ENCODE assay signal across 27 mouse cellular contexts in genomic region chr1:133379986-133380320, GRCm38 (mm10). TPM values are rescaled to one million over a fixed set of nuclear protein-coding genes. Genes with fewer than 3 reads are reported as not detected.
DNase-seq lines count a peak whose midpoint lies in the region; ATAC-seq and TF ChIP-seq lines count a peak whose summit lies in the region.
"Had no signal": no experiment of that assay in that cellular context is flagged by ENCODE, and none has a peak within 500 bp of the region (broad histone marks: within the 10 kb centered on the region; RNA-seq: fewer than 3 reads in every experiment).

No protein-coding gene starts in this region.

- no peak overlapping the region for H3K9ac ChIP-seq in hindbrain, postnatal 0 days (replicated peaks; ENCODE audit: low read length)
- H3K9ac ChIP-seq in hindbrain, embryonic 11.5 days (ENCODE audit: low read depth, low read length), result no peak overlapping the region
- no peak overlapping the region for H3K9ac ChIP-seq in liver, adult 2 months (ENCODE audit: low read depth, low read length)
- H3K9ac ChIP-seq in liver, embryonic 12.5 days, result no peak overlapping the region
- H3K9ac ChIP-seq: embryonic facial prominence, embryonic 13.5 days; forebrain, embryonic 15.5 days; hindbrain, embryonic 14.5 days had no signal

- H3K27ac ChIP-seq in gastrocnemius, adult 2 months, result 0 out of 2 replicates have a peak overlapping the region, but pooled peaks have one; percentile 13
- H3K27ac ChIP-seq in hindbrain, postnatal 0 days, result peak overlapping the region; percentile 8; the same call in 1 of the 2 replicates
- no peak overlapping the region for H3K27ac ChIP-seq in hindbrain, embryonic 11.5 days (ENCODE audit: low read depth, low read length)
- H3K27ac ChIP-seq in liver, adult 2 months (replicated peaks; ENCODE audit: insufficient read depth, low read depth, low read length), result peak overlapping the region; percentile 50
- no peak overlapping the region for H3K27ac ChIP-seq in liver, embryonic 12.5 days
- peak overlapping the region; percentile 69 for H3K27ac ChIP-seq in testis, adult 2 months (ENCODE audit: control insufficient read depth, insufficient read depth, low read depth, low read length)
- H3K27ac ChIP-seq: embryonic facial prominence, embryonic 13.5 days; forebrain, embryonic 15.5 days; hindbrain, embryonic 14.5 days had no signal

- TF ChIP-seq POLR2A in liver, adult 2 months (IDR thresholded peaks at IDR 0.05; ENCODE audit: extremely low read depth, insufficient read depth, low read length), result no peak
- no peak for TF ChIP-seq POLR2A in testis, adult 2 months (IDR thresholded peaks at IDR 0.05; ENCODE audit: control insufficient read depth, low read depth, low read length)

- intact Hi-C loops in gastrocnemius, adult 2 months (cut with DNase I), result loop anchor here (5.0 kb wide), 1 partner anchor 337 kb away; no protein-coding TSS in a partner anchor

- H3K4me3 ChIP-seq in gastrocnemius, adult 2 months, result no peak overlapping the region
- H3K4me3 ChIP-seq in hindbrain, postnatal 0 days (ENCODE audit: low read length), result no peak overlapping the region
- H3K4me3 ChIP-seq in hindbrain, embryonic 11.5 days (ENCODE audit: low read depth, low read length), result no peak overlapping the region
- H3K4me3 ChIP-seq in liver, adult 2 months (ENCODE audit: insufficient read depth, low read depth, low read length), result no peak overlapping the region
- H3K4me3 ChIP-seq in liver, embryonic 12.5 days, result no peak overlapping the region
- no peak overlapping the region for H3K4me3 ChIP-seq in testis, adult 2 months (ENCODE audit: control insufficient read depth, low read depth, low read length)
- H3K4me3 ChIP-seq: embryonic facial prominence, embryonic 13.5 days; forebrain, embryonic 15.5 days had no signal

- H3K4me2 ChIP-seq in hindbrain, postnatal 0 days (ENCODE audit: low read depth, low read length), result no peak overlapping the region
- no peak overlapping the region for H3K4me2 ChIP-seq in hindbrain, embryonic 11.5 days (replicated peaks; ENCODE audit: low read depth, low read length)
- no peak overlapping the region for H3K4me2 ChIP-seq in liver, embryonic 12.5 days
- H3K4me2 ChIP-seq: embryonic facial prominence, embryonic 13.5 days; forebrain, embryonic 15.5 days; hindbrain, embryonic 14.5 days; liver, embryonic 11.5 days had no signal

- DNase-seq in gastrocnemius, adult 2 months, result no peak
- DNase-seq in gastrocnemius, postnatal 4 days (ENCODE audit: low spot score in 2 of 2), result no peak
- DNase-seq in hindbrain, postnatal 0 days (ENCODE audit: low spot score), result no peak
- no peak for DNase-seq in hindbrain, embryonic 11.5 days (ENCODE audit: low spot score)
- DNase-seq in liver, adult 2 months (ENCODE audit: extremely low read depth, low read depth, low spot score), result no peak
- DNase-seq in testis, postnatal 14 days (ENCODE audit: low spot score), result no peak
- DNase-seq: cerebellum, adult 2 months; layer of hippocampus, postnatal 36 days; lung, adult 18-20 months had no signal

- 0 out of 2 replicates have a peak, but pooled peaks cover 9% of the 10 kb centered on the region for H3K4me1 ChIP-seq in hindbrain, postnatal 0 days (ENCODE audit: insufficient read depth, low read length)
- H3K4me1 ChIP-seq in hindbrain, embryonic 11.5 days (replicated peaks; ENCODE audit: control insufficient read depth, insufficient read depth, low read length), result peaks cover 5% of the 10 kb centered on the region; the same call in 1 of the 2 replicates
- H3K4me1 ChIP-seq in liver, adult 2 months (ENCODE audit: control insufficient read depth, insufficient read depth, low read length), result peaks cover 37% of the 10 kb centered on the region
- 0 out of 2 replicates have a peak, but pooled peaks cover 11% of the 10 kb centered on the region for H3K4me1 ChIP-seq in liver, embryonic 12.5 days
- H3K4me1 ChIP-seq in testis, adult 2 months (ENCODE audit: control insufficient read depth, insufficient read depth, low read length), result peaks cover 19% of the 10 kb centered on the region

- H3K27me3 ChIP-seq in hindbrain, postnatal 0 days (ENCODE audit: insufficient read depth, low read length), result no peaks in the 10 kb centered on the region
- no peaks in the 10 kb centered on the region for H3K27me3 ChIP-seq in hindbrain, embryonic 11.5 days (ENCODE audit: control insufficient read depth, insufficient read depth, low read length)
- H3K27me3 ChIP-seq in liver, adult 2 months (ENCODE audit: control insufficient read depth, insufficient read depth, low read length), result no peaks in the 10 kb centered on the region
- no peaks in the 10 kb centered on the region for H3K27me3 ChIP-seq in liver, embryonic 12.5 days (replicated peaks)
- H3K27me3 ChIP-seq in testis, adult 2 months (ENCODE audit: control insufficient read depth, insufficient read depth, low read length), result no peaks in the 10 kb centered on the region
- H3K27me3 ChIP-seq: embryonic facial prominence, embryonic 13.5 days; forebrain, embryonic 15.5 days had no signal

- TF ChIP-seq CTCF in gastrocnemius, adult 2 months (IDR thresholded peaks at IDR 0.05), result no peak
- TF ChIP-seq CTCF in hindbrain, postnatal 0 days (IDR thresholded peaks at IDR 0.05; ENCODE audit: low read depth), result no peak
- TF ChIP-seq CTCF in liver, adult 2 months (IDR thresholded peaks at IDR 0.05; ENCODE audit: low read depth, low read length), result no peak
- no peak for TF ChIP-seq CTCF in testis, adult 2 months (IDR thresholded peaks at IDR 0.05; ENCODE audit: control insufficient read depth, insufficient read depth, insufficient replicate concordance, low read depth, low read length)

- H3K9me3 ChIP-seq in hindbrain, postnatal 0 days (ENCODE audit: low read length), result no peaks in the 10 kb centered on the region
- H3K9me3 ChIP-seq in hindbrain, embryonic 11.5 days (ENCODE audit: control insufficient read depth, low read length), result no peaks in the 10 kb centered on the region
- H3K9me3 ChIP-seq in liver, embryonic 12.5 days (replicated peaks), result no peaks in the 10 kb centered on the region
- H3K9me3 ChIP-seq: embryonic facial prominence, embryonic 13.5 days; forebrain, embryonic 15.5 days had no signal

- no peaks in the 10 kb centered on the region for H3K36me3 ChIP-seq in hindbrain, postnatal 0 days (ENCODE audit: insufficient read depth, low read length)
- no peaks in the 10 kb centered on the region for H3K36me3 ChIP-seq in hindbrain, embryonic 11.5 days (ENCODE audit: control insufficient read depth, insufficient read depth, low read length)
- H3K36me3 ChIP-seq in liver, adult 2 months (ENCODE audit: control insufficient read depth, insufficient read depth, low read length), result peaks cover 16% of the 10 kb centered on the region
- peaks cover 4% of the 10 kb centered on the region; the same call in 1 of the 2 replicates for H3K36me3 ChIP-seq in liver, embryonic 12.5 days
- H3K36me3 ChIP-seq in testis, adult 2 months (ENCODE audit: control insufficient read depth, insufficient read depth, low read length), result no peaks in the 10 kb centered on the region
- H3K36me3 ChIP-seq: forebrain, embryonic 15.5 days had no signal

- no peak for ATAC-seq in hindbrain, postnatal 0 days
- ATAC-seq in hindbrain, embryonic 11.5 days (ENCODE audit: low FRiP score), result no peak
- no peak for ATAC-seq in liver, embryonic 12.5 days
- ATAC-seq: CD4-positive, CD25-positive, alpha-beta regulatory T cell, adult 4 months had no signal

- H3K79me2 ChIP-seq in liver, adult 2 months (ENCODE audit: control insufficient read depth, insufficient read depth, low read length), result no peaks in the 10 kb centered on the region

- 65% methylated on average over 3 of the region's 3 CpGs for WGBS in hindbrain, postnatal 0 days
- 75% methylated on average over 3 of the region's 3 CpGs for WGBS in hindbrain, embryonic 11.5 days
- WGBS in liver, adult 2 months, result 85% methylated on average over 3 of the region's 3 CpGs
- WGBS in liver, embryonic 12.5 days (ENCODE audit: insufficient replicate concordance), result 66% methylated on average over 3 of the region's 3 CpGs

RNA-seq across cellular contexts. Expression of gene Etnk2, which starts 16.6 kb away (rescaled TPM):
- total RNA-seq in gastrocnemius, adult 2 months (2021), result under 1 TPM; 0.10 to 0.20 TPM
- total RNA-seq in gastrocnemius, postnatal 4 days (2021), result under 1 TPM; 0.42 to 0.60 TPM
- total RNA-seq in hindbrain, postnatal 0 days (2014; rRNA removed), result 36.7 and 49.7 TPM in 2 replicates
- 27.4 and 29.6 TPM in 2 replicates for polyA plus RNA-seq in hindbrain, postnatal 0 days (2015; fragmentation: Nextera tagmentation; extraction: Ambion mirVana)
- polyA plus RNA-seq in hindbrain, embryonic 11.5 days (2014; fragmentation: Nextera tagmentation; extraction: Ambion mirVana), result 2.9 and 3.1 TPM in 2 replicates
- 361 and 389 TPM in 2 replicates for total RNA-seq in liver, adult 2 months (2014; rRNA removed)
- 249 and 278 TPM in 2 replicates for polyA plus RNA-seq in liver, adult 2 months (2012; rRNA removed)
- 4.0 and 4.1 TPM in 2 replicates for polyA plus RNA-seq in liver, embryonic 12.5 days (2016; fragmentation: Nextera tagmentation; extraction: Ambion mirVana)
- polyA plus RNA-seq in testis, adult 2 months (2012; rRNA removed), result 32.1 and 33.7 TPM in 2 replicates
- total RNA-seq: megakaryocyte, adult 5-6 weeks had no signal
- polyA plus RNA-seq: CD4-positive, CD25-positive, alpha-beta regulatory T cell, adult 4 months had no signal

RNA-seq across cellular contexts. Expression of gene Ren1, which starts 29.6 kb away (rescaled TPM):
- under 1 TPM in 1 of 2 experiments, not detected in 1; 0.15 TPM for total RNA-seq in gastrocnemius, adult 2 months (2021)
- not detected for total RNA-seq in gastrocnemius, postnatal 4 days (2021)
- total RNA-seq in hindbrain, postnatal 0 days (2014; rRNA removed), result 0.58 and 1.1 TPM in 2 replicates
- polyA plus RNA-seq in hindbrain, postnatal 0 days (2015; fragmentation: Nextera tagmentation; extraction: Ambion mirVana), result 1.6 and 1.7 TPM in 2 replicates
- 0.70 and 1.2 TPM in 2 replicates for polyA plus RNA-seq in hindbrain, embryonic 11.5 days (2014; fragmentation: Nextera tagmentation; extraction: Ambion mirVana)
- total RNA-seq in liver, adult 2 months (2014; rRNA removed), result not detected in 2 replicates
- polyA plus RNA-seq in liver, adult 2 months (2012; rRNA removed), result 0.18 and 7.6 TPM in 2 replicates
- 0.29 and 0.39 TPM in 2 replicates for polyA plus RNA-seq in liver, embryonic 12.5 days (2016; fragmentation: Nextera tagmentation; extraction: Ambion mirVana)
- polyA plus RNA-seq in testis, adult 2 months (2012; rRNA removed), result 0.90 and 2.6 TPM in 2 replicates
- total RNA-seq: gastrocnemius, postnatal 10 days; heart, adult 18-20 months; layer of hippocampus, adult 8-10 months; layer of hippocampus, postnatal 36 days; left cerebral cortex, postnatal 10 days; megakaryocyte, adult 5-6 weeks had no signal
- polyA plus RNA-seq: CD4-positive, CD25-positive, alpha-beta regulatory T cell, adult 4 months; forebrain, embryonic 15.5 days; limb, embryonic 11.5 days had no signal

RNA-seq across cellular contexts. Expression of gene Sox13, which starts 44.2 kb away (rescaled TPM):
- 10 to 100 TPM in 1 of 2 experiments, 1 to 10 TPM in 1; 8.9 to 12.4 TPM for total RNA-seq in gastrocnemius, adult 2 months (2021)
- 10 to 100 TPM; 18.1 to 19.3 TPM for total RNA-seq in gastrocnemius, postnatal 4 days (2021)
- 13.1 and 16.8 TPM in 2 replicates for total RNA-seq in hindbrain, postnatal 0 days (2014; rRNA removed)
- polyA plus RNA-seq in hindbrain, postnatal 0 days (2015; fragmentation: Nextera tagmentation; extraction: Ambion mirVana), result 2.9 and 3.3 TPM in 2 replicates
- polyA plus RNA-seq in hindbrain, embryonic 11.5 days (2014; fragmentation: Nextera tagmentation; extraction: Ambion mirVana), result 12.5 and 15.9 TPM in 2 replicates
- total RNA-seq in liver, adult 2 months (2014; rRNA removed), result 2.0 and 2.2 TPM in 2 replicates
- 5.6 and 10.2 TPM in 2 replicates for polyA plus RNA-seq in liver, adult 2 months (2012; rRNA removed)
- 3.4 and 3.7 TPM in 2 replicates for polyA plus RNA-seq in liver, embryonic 12.5 days (2016; fragmentation: Nextera tagmentation; extraction: Ambion mirVana)
- 5.7 and 5.9 TPM in 2 replicates for polyA plus RNA-seq in testis, adult 2 months (2012; rRNA removed)
- polyA plus RNA-seq: CD4-positive, CD25-positive, alpha-beta regulatory T cell, adult 4 months had no signal

RNA-seq across cellular contexts. Expression of gene Kiss1, which starts 58.3 kb away (rescaled TPM):
- not detected for total RNA-seq in gastrocnemius, adult 2 months (2021)
- not detected for total RNA-seq in gastrocnemius, postnatal 4 days (2021)
- total RNA-seq in hindbrain, postnatal 0 days (2014; rRNA removed), result not detected in 2 replicates
- 1.4 TPM in 1 of 2 replicates, not detected in the other for polyA plus RNA-seq in hindbrain, postnatal 0 days (2015; fragmentation: Nextera tagmentation; extraction: Ambion mirVana)
- not detected in 2 replicates for polyA plus RNA-seq in hindbrain, embryonic 11.5 days (2014; fragmentation: Nextera tagmentation; extraction: Ambion mirVana)
- total RNA-seq in liver, adult 2 months (2014; rRNA removed), result not detected in 2 replicates
- polyA plus RNA-seq in liver, adult 2 months (2012; rRNA removed), result not detected in 2 replicates
- polyA plus RNA-seq in liver, embryonic 12.5 days (2016; fragmentation: Nextera tagmentation; extraction: Ambion mirVana), result not detected in 2 replicates
- polyA plus RNA-seq in testis, adult 2 months (2012; rRNA removed), result 0.44 TPM in 1 of 2 replicates, not detected in the other
- total RNA-seq: adrenal gland, postnatal 14 days; gastrocnemius, postnatal 10 days; heart, adult 18-20 months; layer of hippocampus, adult 8-10 months; layer of hippocampus, postnatal 36 days; left cerebral cortex, postnatal 10 days; megakaryocyte, adult 5-6 weeks had no signal
- polyA plus RNA-seq: CD4-positive, CD25-positive, alpha-beta regulatory T cell, adult 4 months; cerebellum, adult 2 months; embryonic facial prominence, embryonic 13.5 days; forebrain, embryonic 15.5 days; heart, postnatal 0 days; hindbrain, embryonic 14.5 days; intestine, embryonic 14.5 days; limb, embryonic 11.5 days; liver, embryonic 11.5 days; small intestine, adult 2 months; stomach, embryonic 16.5 days had no signal

Comparison
In these comparisons a context has a peak if more than half of its experiments do, and no peak if none do; other contexts are left out.
1. H3K27ac ChIP-seq: peak in gastrocnemius, adult 2 months (single experiment), hindbrain, postnatal 0 days (single experiment), liver, adult 2 months (single experiment) and testis, adult 2 months (single experiment); none in hindbrain, embryonic 11.5 days (single experiment) and liver, embryonic 12.5 days (single experiment).